Mouse (Mus musculus): ENCODE data around the gene Capn12. TPM values are rescaled to one million over a fixed set of nuclear protein-coding genes. Genes with fewer than 3 reads are reported as not detected.
A peak's percentile ranks its signal among the peaks of the same experiment; 100 is the strongest.

Capn12 gene
- total RNA-seq, 2 experiments from 2014 or later, result 0.54 to 0.82 TPM

GRCm38 (mm10) chr7:28917503-28918426, 36.5 kb downstream of the Capn12 start:
- peak; percentile 71 to 72 for DNase-seq (ENCODE audit: low spot score in 2 of 2)

GRCm38 (mm10) chr7:28918540-28918939, 37.3 kb downstream of the Capn12 start:
- no peak for DNase-seq (ENCODE audit: low spot score in 2 of 2)

GRCm38 (mm10) chr7:28919815-28920214, 38.6 kb downstream of the Capn12 start:
- DNase-seq (ENCODE audit: low spot score in 2 of 2), result peak; percentile 63 to 66

GRCm38 (mm10) chr7:28921178-28921577, 40.0 kb downstream of the Capn12 start:
- DNase-seq (ENCODE audit: low spot score in 2 of 2), result no peak

GRCm38 (mm10) chr7:28921722-28922465, 40.7 kb downstream of the Capn12 start:
- no peak for DNase-seq (ENCODE audit: low spot score in 2 of 2)

- no peak for DNase-seq (ENCODE audit: low spot score in 2 of 2)
Observed at GRCm38 (mm10) chr7:28922606-28923005, 41.4 kb downstream of the Capn12 start.

GRCm38 (mm10) chr7:28923865-28924291, 42.7 kb downstream of the Capn12 start:
- DNase-seq (ENCODE audit: low spot score in 2 of 2), result no peak

GRCm38 (mm10) chr7:28924802-28925201, 43.6 kb downstream of the Capn12 start:
- no peak for DNase-seq (ENCODE audit: low spot score in 2 of 2)

GRCm38 (mm10) chr7:28925317-28925716, 44.1 kb downstream of the Capn12 start:
- no peak for DNase-seq (ENCODE audit: low spot score in 2 of 2)

- no peak for DNase-seq (ENCODE audit: low spot score in 2 of 2)
Observed at GRCm38 (mm10) chr7:28926172-28926571, 45.0 kb downstream of the Capn12 start.

- no peak for DNase-seq (ENCODE audit: low spot score in 2 of 2)
Observed at GRCm38 (mm10) chr7:28929381-28929780, 48.2 kb downstream of the Capn12 start.

GRCm38 (mm10) chr7:28930320-28931031, 49.3 kb downstream of the Capn12 start:
- DNase-seq (ENCODE audit: low spot score in 2 of 2), result no peak

- DNase-seq (ENCODE audit: low spot score in 2 of 2), result no peak
Observed at GRCm38 (mm10) chr7:28931032-28931694, 49.9 kb downstream of the Capn12 start.

GRCm38 (mm10) chr7:28931695-28932039, 50.4 kb downstream of the Capn12 start:
- DNase-seq (ENCODE audit: low spot score in 2 of 2), result no peak

GRCm38 (mm10) chr7:28932421-28933041, 51.3 kb downstream of the Capn12 start:
- DNase-seq (ENCODE audit: low spot score in 2 of 2), result no peak

GRCm38 (mm10) chr7:28933825-28934224, 52.6 kb downstream of the Capn12 start:
- no peak for DNase-seq (ENCODE audit: low spot score in 2 of 2)

GRCm38 (mm10) chr7:28936787-28937186, 55.6 kb downstream of the Capn12 start:
- no peak for DNase-seq (ENCODE audit: low spot score in 2 of 2)

- DNase-seq (ENCODE audit: low spot score in 2 of 2), result no peak
Observed at GRCm38 (mm10) chr7:28938654-28939053, 57.4 kb downstream of the Capn12 start.

- DNase-seq (ENCODE audit: low spot score in 2 of 2), result no peak
Observed at GRCm38 (mm10) chr7:28939418-28940183, 58.4 kb downstream of the Capn12 start.

- DNase-seq (ENCODE audit: low spot score in 2 of 2), result no peak
Observed at GRCm38 (mm10) chr7:28941129-28941528, 59.9 kb downstream of the Capn12 start.
